Mouse (Mus musculus): ENCODE results near the gene Traf5. TPM values are rescaled to one million over a fixed set of nuclear protein-coding genes. Genes with fewer than 3 reads are reported as not detected.

Traf5 gene
- polyA plus RNA-seq, 1 experiment = 9.7 TPM

- TF ChIP-seq POLR2A (IDR thresholded peaks at IDR 0.05; ENCODE audit: low read depth, low read length) (no peak), CTCF (IDR thresholded peaks at IDR 0.05; ENCODE audit: extremely low read depth, insufficient read length, insufficient replicate concordance, low read depth, low read length) (no peak)
- no peak overlapping the region for H3K27ac ChIP-seq (ENCODE audit: insufficient read depth, low read depth, low read length)
- H3K4me1 ChIP-seq (ENCODE audit: control insufficient read depth, insufficient read depth, insufficient read length, low read length) = peaks cover 27% of the 10 kb centered on the region
- WGBS = 71% methylated on average over 1 of the region's 1 CpGs
- no peaks in the 10 kb centered on the region for H3K27me3 ChIP-seq (ENCODE audit: control insufficient read depth, insufficient read depth, low read length)
- H3K36me3 ChIP-seq (ENCODE audit: control insufficient read depth, insufficient read depth, low read length) = no peaks in the 10 kb centered on the region
- H3K4me3 ChIP-seq (ENCODE audit: low read depth, low read length) = no peak overlapping the region
Observed at GRCm38 (mm10) chr1:192074824-192075223, 17.5 kb downstream of the Traf5 start.

GRCm38 (mm10) chr1:192072426-192072825 is 19.9 kb downstream of the Traf5 start:
- H3K4me3 ChIP-seq (ENCODE audit: low read depth, low read length) = no peak overlapping the region
- H3K36me3 ChIP-seq (ENCODE audit: control insufficient read depth, insufficient read depth, low read length) = peaks cover 2% of the 10 kb centered on the region; the same call in 1 of the 2 replicates
- H3K27me3 ChIP-seq (ENCODE audit: control insufficient read depth, insufficient read depth, low read length) = no peaks in the 10 kb centered on the region
- H3K4me1 ChIP-seq (ENCODE audit: control insufficient read depth, insufficient read depth, insufficient read length, low read length) = peaks cover 14% of the 10 kb centered on the region
- no peak overlapping the region for H3K27ac ChIP-seq (ENCODE audit: insufficient read depth, low read depth, low read length)
- WGBS = 86% methylated on average over 1 of the region's 1 CpGs
- no peak for TF ChIP-seq CTCF (IDR thresholded peaks at IDR 0.05; ENCODE audit: extremely low read depth, insufficient read length, insufficient replicate concordance, low read depth, low read length)
- TF ChIP-seq POLR2A (IDR thresholded peaks at IDR 0.05; ENCODE audit: low read depth, low read length) = no peak

GRCm38 (mm10) chr1:192070618-192071051 is 21.7 kb downstream of the Traf5 start:
- peaks cover 8% of the 10 kb centered on the region for H3K4me1 ChIP-seq (ENCODE audit: control insufficient read depth, insufficient read depth, insufficient read length, low read length)
- no peaks in the 10 kb centered on the region for H3K27me3 ChIP-seq (ENCODE audit: control insufficient read depth, insufficient read depth, low read length)
- WGBS = 19% methylated on average over 3 of the region's 3 CpGs
- no peak overlapping the region for H3K27ac ChIP-seq (ENCODE audit: insufficient read depth, low read depth, low read length)
- TF ChIP-seq CTCF (IDR thresholded peaks at IDR 0.05; ENCODE audit: extremely low read depth, insufficient read length, insufficient replicate concordance, low read depth, low read length) = no peak
- TF ChIP-seq POLR2A (IDR thresholded peaks at IDR 0.05; ENCODE audit: low read depth, low read length) = no peak
- no peak overlapping the region for H3K4me3 ChIP-seq (ENCODE audit: low read depth, low read length)
- H3K36me3 ChIP-seq (ENCODE audit: control insufficient read depth, insufficient read depth, low read length) = peaks cover 10% of the 10 kb centered on the region

- peaks cover 8% of the 10 kb centered on the region for H3K4me1 ChIP-seq (ENCODE audit: control insufficient read depth, insufficient read depth, insufficient read length, low read length)
- H3K36me3 ChIP-seq (ENCODE audit: control insufficient read depth, insufficient read depth, low read length) = peaks cover 11% of the 10 kb centered on the region
- no peaks in the 10 kb centered on the region for H3K27me3 ChIP-seq (ENCODE audit: control insufficient read depth, insufficient read depth, low read length)
- TF ChIP-seq POLR2A (IDR thresholded peaks at IDR 0.05; ENCODE audit: low read depth, low read length) = no peak
- no peak for TF ChIP-seq CTCF (IDR thresholded peaks at IDR 0.05; ENCODE audit: extremely low read depth, insufficient read length, insufficient replicate concordance, low read depth, low read length)
- no peak overlapping the region for H3K4me3 ChIP-seq (ENCODE audit: low read depth, low read length)
- WGBS = 13% methylated on average over 13 of the region's 13 CpGs
- no peak overlapping the region for H3K27ac ChIP-seq (ENCODE audit: insufficient read depth, low read depth, low read length)
Observed at GRCm38 (mm10) chr1:192069971-192070591, 22.3 kb downstream of the Traf5 start.

GRCm38 (mm10) chr1:192068188-192068587 is 24.2 kb downstream of the Traf5 start:
- peaks cover 8% of the 10 kb centered on the region for H3K4me1 ChIP-seq (ENCODE audit: control insufficient read depth, insufficient read depth, insufficient read length, low read length)
- peaks cover 15% of the 10 kb centered on the region for H3K36me3 ChIP-seq (ENCODE audit: control insufficient read depth, insufficient read depth, low read length)
- 68% methylated on average over 2 of the region's 2 CpGs for WGBS
- H3K27ac ChIP-seq (ENCODE audit: insufficient read depth, low read depth, low read length) = no peak overlapping the region
- TF ChIP-seq POLR2A (IDR thresholded peaks at IDR 0.05; ENCODE audit: low read depth, low read length) (no peak), CTCF (IDR thresholded peaks at IDR 0.05; ENCODE audit: extremely low read depth, insufficient read length, insufficient replicate concordance, low read depth, low read length) (no peak)
- H3K4me3 ChIP-seq (ENCODE audit: low read depth, low read length) = no peak overlapping the region
- H3K27me3 ChIP-seq (ENCODE audit: control insufficient read depth, insufficient read depth, low read length) = no peaks in the 10 kb centered on the region

GRCm38 (mm10) chr1:192066956-192067355 is 25.4 kb downstream of the Traf5 start:
- Histone ChIP-seq H3K4me3 (ENCODE audit: low read depth, low read length) (no peak overlapping the region), H3K27ac (ENCODE audit: insufficient read depth, low read depth, low read length) (no peak overlapping the region), H3K4me1 (ENCODE audit: control insufficient read depth, insufficient read depth, insufficient read length, low read length) (peaks cover 8% of the 10 kb centered on the region), H3K36me3 (ENCODE audit: control insufficient read depth, insufficient read depth, low read length) (peaks cover 15% of the 10 kb centered on the region), H3K27me3 (ENCODE audit: control insufficient read depth, insufficient read depth, low read length) (no peaks in the 10 kb centered on the region)
- WGBS = 95% methylated on average over 3 of the region's 3 CpGs
- TF ChIP-seq CTCF (IDR thresholded peaks at IDR 0.05; ENCODE audit: extremely low read depth, insufficient read length, insufficient replicate concordance, low read depth, low read length) = no peak
- TF ChIP-seq POLR2A (IDR thresholded peaks at IDR 0.05; ENCODE audit: low read depth, low read length) = no peak

- H3K27ac ChIP-seq (ENCODE audit: insufficient read depth, low read depth, low read length) = no peak overlapping the region
- 89% methylated on average over 8 of the region's 8 CpGs for WGBS
- H3K4me1 ChIP-seq (ENCODE audit: control insufficient read depth, insufficient read depth, insufficient read length, low read length) = no peaks in the 10 kb centered on the region; the same call in 1 of the 2 replicates
- TF ChIP-seq CTCF (IDR thresholded peaks at IDR 0.05; ENCODE audit: extremely low read depth, insufficient read length, insufficient replicate concordance, low read depth, low read length) (no peak), POLR2A (IDR thresholded peaks at IDR 0.05; ENCODE audit: low read depth, low read length) (no peak)
- H3K36me3 ChIP-seq (ENCODE audit: control insufficient read depth, insufficient read depth, low read length) = peaks cover 22% of the 10 kb centered on the region
- no peak overlapping the region for H3K4me3 ChIP-seq (ENCODE audit: low read depth, low read length)
- no peaks in the 10 kb centered on the region for H3K27me3 ChIP-seq (ENCODE audit: control insufficient read depth, insufficient read depth, low read length)
Observed at GRCm38 (mm10) chr1:192063209-192063946, 29.0 kb downstream of the Traf5 start.
